Mouse (Mus musculus) gastrocnemius, adult 8-10 months (tissue): ENCODE results near the gene Mars. TPM values are rescaled to one million over a fixed set of nuclear protein-coding genes. Genes with fewer than 3 reads are reported as not detected.
A peak's percentile ranks its signal among the peaks of the same experiment; 100 is the strongest.

Experiments used
- DNase-seq, 2 experiments: peaks; one replicate each; pipeline ENCODE4 v3.0.0; 2022; ENCODE audit warnings: low spot score in 2 of 2
- total RNA-seq, 4 experiments: library from RNA; stranded (reverse); gene quantifications; 2 replicates each; pipeline ENCODE4 v1.2.4; 2022

Mars gene
- total RNA-seq: 10 to 100 TPM; 59.2 to 76.6 (median 66.0) TPM

DNA sequence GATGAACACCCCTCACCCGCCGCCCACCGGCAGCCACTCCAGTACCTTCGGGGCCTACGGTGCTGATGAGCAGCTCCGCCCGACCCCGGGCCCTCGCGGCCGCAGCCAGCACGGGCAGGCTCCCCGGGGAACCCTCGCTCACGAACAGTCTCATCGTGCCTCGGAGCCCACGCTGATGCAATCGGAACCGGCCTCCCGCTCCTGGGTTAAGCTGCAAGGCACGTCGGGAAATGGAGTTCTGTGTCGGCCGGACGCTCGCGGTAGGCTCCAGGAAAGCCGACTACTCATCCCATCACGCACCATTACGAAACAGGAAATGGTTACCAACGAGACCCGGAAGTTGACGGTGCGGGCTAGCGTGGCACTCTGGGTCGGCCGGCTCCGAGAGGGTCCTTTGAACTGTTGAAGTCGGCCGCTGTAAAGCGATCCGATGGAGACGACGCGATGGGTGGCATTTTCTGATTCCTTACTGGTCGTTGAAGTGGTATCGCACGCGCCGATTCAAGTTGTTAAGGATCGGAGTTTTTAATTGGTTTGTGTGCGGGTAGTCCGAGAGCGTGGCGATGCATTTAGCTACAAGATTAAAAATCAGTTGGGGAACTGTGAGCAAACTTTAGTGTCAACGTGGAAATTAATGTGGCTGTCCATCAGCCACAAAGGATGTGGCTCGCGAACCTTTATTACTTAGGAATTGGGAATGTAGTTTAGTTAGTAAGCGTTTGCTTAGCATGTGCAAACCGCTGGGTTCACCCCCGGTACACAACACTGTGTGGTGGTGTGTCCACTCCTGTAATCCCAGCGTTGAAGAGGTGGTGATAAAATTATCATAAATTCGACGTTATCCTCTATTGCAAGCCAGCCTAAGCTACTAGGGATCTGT is at the start of gene Mars:
Gene Mars, minus strand, starts transcription at position 311 of the 880 bp plus-strand sequence.
- DNase-seq: peak; percentile 93 to 94

DNA sequence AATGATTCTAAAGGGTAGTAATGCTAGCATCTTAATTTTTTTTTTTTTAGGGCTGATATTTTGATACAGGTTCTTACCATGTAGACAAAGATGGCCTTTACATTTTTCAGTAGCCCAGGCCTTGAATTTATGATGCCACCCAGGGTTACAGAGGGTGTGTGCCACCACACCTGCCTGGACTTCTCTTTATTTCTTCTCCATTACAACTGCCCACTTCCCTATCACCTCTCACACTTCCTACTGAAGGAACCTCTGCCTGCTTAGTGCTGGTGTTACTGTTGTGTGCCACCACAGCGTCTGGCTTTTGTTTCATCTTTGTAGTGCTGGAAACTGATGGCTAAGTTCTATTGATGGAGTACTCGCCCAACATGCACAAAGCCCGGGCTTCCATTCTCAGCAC is 49.1 kb upstream of the Mars start:
- DNase-seq: no peak

DNA sequence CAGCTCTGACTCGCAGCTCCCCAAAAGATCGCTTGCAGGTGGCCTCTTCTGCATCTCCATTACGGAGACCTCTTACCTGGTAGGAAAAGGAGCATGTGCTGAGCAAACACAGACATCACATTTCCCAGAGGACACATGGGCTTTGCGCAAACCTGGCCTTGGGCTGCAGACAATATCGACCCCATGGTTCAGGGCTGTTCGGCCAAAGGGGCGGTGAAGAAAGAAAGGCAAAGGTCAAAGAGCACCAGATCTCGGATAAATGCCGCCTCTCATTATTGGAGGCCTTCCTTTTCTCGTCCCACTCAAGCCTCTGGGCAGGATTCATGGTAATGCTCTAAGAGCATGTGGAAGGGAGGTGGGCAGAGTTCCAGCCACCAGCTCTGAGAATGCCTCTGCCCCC is 43.8 kb upstream of the Mars start:
- DNase-seq: no peak

DNA sequence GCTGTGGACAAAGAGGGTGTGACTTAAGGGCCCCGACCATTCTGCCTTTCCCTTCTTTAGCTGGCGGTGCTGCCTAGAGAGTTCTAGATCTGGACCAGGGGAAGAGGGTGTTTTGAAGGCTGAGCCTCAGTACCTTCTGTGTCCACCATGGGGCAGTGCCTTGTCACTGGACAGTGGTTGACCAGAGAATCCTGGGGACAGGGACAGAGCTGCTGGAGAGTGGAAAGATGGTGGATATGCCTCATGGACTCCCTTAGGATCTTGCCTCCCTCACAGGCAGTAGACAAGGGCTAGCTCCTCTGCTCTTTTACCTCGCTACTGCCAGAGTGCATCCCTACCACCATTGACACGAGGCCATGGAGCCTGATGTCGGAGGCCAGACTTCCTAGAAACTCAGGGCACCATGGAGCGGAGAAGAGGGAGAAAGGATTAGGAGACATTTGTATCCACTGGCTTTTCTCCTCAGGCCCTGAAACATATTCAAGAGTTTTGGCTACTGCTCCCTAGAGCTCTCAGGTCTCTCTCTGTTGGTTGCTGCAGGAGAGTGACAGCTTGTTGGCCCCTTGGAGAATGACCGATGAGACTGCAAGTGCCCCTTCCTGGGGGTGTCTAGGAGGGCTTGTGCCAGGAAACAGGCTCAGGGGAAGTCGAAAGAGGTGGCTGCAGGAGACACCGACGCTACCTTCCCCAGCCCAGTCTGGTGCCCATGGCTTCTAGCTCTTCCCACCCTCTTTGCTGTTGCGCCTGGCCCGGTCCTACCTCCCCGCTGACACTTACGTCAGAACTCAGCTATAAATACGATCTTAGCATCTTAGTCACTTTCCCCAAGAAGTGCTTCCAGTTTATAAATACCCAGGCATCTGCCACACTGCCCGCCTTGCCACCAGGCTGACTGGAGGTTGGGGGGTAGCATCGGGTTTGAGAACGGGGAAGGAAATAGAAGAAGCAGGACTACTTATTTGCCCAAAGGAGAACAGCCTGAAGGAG is 42.6 kb upstream of the Mars start, which contains the start of gene Inhbe:
Gene Inhbe, minus strand, starts transcription at position 503 of the 987 bp plus-strand sequence.
- peak in 1 of 2 experiments; percentile 41 for DNase-seq

DNA sequence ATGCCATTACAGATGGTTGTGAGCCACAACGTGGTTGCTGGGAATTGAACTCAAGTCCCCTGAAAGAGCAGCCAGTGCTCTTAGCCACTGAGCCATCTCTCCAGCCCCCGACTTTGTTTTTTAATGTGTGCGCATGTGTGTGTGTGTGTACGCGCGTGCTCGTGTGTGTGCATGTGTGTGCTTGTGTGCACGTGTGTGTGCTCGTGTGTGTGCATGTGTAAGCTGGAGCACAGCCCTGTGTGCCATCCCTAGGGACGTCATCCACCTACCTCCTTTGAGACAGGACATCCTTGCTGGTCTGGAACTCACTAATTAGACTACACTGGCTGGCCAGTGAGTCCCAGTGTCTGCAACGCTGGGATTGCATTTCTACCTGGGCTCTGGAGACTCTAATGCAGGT is 41.2 kb upstream of the Mars start:
- DNase-seq: no peak

DNA sequence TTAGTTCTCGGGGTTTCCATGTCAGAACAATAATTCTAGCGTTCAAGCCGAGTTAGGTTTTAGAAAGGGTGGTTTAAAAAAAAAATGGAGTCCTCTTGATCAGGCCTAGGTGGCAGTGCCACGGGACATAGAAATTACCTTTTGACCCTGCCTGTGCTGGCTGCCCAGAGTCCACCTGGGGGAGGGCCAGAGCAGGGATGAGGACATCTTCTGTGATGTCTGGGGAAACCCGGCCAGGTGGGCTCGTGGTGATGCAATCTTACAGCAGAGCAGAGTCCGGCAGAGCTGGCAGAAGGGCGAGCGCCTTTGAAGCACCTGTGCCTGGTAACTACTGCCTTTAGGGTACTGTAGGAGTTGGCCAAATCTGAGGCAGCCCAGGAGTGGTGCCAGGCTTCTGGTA is 40.6 kb upstream of the Mars start:
- DNase-seq: no peak

DNA sequence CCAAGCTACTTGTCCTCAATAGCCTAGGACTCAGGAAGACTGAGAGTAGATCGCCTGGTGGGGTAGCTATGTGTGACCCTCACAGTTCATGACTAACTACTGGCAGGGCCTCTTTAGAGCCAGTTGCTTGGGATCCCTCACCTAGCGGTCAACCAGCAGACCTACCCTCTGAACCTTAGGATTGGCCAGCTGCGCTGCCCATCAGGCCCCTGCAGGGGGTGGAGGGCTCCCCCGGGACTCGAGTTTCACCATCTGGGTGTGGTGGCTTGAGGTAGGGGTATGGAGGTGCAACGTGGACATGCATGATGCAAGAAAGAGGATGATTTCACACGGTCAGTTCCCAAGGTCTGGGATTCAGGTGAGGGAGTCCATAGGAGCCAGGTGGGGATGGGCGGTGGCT is 40.1 kb upstream of the Mars start:
- DNase-seq: no peak

DNA sequence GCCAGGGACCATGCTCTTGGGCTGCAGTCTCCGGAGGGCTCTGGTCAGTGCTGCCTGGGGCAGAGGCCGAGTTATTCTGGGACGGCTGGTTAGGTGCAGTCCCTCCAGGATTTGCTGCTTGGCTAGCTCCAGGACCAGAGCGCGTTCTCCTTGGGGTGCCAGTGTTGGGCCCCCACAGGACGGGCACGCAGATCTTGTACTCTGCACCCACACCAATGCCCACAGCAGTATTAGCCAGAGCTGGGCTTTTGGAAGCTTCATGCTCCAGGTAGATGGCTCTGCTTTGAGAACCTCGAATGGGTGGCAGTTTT is 39.7 kb upstream of the Mars start:
- no peak for DNase-seq

DNA sequence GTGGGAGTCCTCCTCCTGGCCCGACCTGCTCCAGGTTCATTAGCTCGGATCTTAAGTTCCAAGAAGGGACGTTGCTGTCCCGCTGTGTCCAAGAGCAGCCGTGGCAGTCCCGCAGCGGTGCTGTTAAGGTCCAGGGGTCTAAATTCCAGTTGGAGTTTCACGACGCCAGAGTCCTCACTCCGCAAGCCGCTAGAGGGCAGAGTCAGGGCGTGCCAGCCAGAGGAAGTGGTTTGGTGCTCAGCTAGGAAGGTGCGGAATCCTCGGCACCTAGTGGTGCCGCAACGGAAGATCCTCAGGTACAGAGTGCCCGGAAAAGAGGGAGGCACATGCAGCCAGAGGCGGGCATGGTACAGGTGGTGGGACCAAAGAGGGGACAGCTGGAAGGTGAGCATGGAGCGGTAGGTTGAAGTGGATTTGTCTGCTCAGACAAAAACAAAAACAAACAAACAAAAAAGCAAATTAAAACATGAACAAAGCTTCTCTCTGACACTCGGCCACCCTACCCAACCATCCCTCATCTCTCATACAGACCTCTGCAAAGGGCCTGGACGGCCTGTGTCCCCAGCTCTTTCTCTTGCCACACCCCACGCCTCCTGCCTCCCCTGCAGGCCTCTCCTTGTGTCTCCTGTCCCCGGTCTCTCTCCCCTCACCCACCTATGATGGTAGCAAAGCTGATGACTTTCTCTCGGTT is 39.2 kb upstream of the Mars start:
- DNase-seq: no peak

DNA sequence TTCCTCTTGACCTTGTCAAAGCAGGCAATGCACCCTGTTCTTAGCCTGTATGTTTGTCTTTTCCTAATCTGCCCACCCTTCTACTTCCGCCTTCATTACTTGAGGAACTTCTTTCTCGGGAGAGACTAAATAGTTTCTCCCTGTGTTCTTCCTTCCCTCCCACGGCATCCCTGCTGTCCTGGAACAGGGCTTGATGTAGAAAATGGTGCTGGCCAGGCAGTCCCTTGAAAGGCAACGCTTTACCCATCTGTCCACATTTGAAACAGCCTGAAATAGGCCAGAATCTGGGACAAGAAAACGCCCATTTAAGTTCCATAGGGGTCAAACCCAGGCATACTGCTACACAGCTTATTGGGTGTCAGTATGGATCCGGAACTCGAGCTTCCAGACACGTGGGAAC is 38.2 kb upstream of the Mars start:
- no peak for DNase-seq

DNA sequence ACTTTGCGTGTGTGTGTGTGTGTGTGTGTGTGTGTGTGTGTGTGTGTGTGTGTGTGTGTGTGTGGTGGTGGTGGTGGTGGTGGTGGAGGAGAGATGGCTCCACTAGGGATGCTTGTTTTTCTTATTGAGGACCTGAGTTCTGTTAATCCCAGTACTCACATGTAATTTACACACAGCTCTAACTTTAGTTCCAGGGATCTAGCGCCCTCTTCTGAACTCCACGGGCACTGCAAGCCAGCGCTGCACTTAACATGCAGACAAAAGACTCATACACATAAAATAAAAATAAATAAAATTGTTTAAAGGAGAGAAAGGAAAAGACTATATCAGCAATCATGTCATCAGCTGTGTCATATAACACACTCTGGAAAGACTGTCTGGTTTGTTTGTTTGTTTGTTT is 37.4 kb upstream of the Mars start:
- no peak for DNase-seq

DNA sequence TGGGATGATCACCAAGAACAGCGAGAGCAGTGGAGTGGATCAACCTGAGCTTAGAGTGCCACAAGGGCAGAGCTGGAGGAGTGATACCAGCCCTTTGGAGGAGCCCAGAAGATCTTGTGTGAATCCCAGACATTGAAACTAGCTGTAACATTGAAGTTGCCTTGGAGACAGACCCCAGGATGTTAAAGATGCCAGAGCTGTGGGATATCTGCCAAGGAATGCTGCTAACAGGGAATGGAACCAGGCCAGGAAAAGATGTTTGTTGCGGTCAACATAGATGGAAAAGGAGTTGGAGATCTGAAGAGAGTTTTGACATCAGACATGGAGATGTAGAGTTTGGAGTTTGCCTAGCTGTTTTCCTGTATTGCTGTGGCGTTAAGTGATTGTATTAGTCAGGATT is 34.6 kb upstream of the Mars start:
- no peak for DNase-seq

DNA sequence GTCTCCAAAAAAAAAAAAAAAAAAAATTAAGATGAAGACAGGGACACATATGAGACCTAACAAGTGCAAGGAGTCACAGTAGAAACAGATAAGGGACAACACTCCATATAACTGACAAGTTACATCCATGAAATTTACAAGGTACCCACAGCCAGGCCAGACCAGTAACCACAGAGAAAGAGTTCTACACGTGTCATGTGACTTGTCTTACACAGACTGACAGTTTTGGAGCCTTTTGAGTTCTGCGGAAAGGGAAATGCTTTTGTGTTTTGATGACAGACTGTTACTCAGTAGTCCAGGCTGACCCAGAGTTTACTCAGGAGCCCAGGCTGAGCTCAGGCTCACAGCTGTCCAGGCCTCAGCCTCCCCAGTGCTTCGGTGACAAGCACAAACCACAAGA is 31.4 kb upstream of the Mars start:
- DNase-seq: no peak

DNA sequence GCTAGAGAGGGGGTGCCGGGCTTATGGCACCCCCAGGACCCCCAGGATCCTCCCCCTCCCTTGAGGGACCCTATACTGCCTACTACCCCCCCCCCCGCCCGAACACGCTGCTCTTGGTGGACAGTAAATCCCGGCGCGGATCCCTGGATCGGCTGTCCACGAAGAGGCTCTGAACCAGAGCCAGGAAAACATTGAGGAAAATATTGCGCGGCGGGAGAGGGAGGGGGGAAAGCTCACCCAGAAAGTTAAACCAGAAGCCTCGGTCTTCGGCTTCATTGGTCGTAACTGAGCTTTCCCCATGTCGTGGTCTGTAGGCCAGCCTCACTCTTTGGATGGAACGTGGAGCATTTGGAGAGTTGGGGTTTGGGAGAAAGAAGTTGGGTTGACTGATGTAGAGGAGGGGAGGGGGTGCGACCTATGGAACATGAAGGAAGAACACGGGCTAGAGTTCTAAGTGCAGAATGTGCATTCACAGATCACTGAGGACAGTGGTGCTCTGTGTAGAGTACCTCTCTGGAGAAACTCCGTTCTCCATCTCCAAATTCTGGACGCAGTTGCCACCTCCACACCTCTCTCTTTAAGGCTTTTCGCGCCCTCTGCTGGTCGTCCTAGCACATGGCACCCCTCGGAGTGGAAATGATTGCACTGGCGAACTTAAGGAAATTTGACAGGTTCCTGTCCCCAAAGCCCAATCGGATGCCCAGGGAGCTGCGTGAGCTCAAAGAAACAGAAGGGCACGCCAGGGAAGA is 30.5 kb upstream of the Mars start, which contains the start of gene Gli1:
Gene Gli1, minus strand, starts transcription at position 84 of the 749 bp plus-strand sequence.
- DNase-seq: peak; percentile 60 to 76

DNA sequence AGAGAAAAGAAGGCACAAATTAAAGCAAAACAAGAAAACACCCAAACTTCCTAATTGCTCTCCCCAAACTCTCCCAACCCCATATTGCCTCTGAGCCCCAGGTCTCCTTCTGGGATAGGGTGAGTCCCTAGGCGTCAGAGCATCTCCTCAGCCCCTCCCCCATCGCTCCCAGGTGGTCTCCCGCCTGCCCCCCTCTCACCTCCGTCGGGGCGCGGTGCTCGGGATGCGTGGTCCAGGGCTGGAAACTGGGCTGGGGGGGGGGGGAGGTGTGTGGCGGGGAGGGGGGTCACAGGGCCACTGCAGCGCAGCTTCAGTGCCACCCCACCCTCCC is 29.7 kb upstream of the Mars start:
- no peak for DNase-seq

DNA sequence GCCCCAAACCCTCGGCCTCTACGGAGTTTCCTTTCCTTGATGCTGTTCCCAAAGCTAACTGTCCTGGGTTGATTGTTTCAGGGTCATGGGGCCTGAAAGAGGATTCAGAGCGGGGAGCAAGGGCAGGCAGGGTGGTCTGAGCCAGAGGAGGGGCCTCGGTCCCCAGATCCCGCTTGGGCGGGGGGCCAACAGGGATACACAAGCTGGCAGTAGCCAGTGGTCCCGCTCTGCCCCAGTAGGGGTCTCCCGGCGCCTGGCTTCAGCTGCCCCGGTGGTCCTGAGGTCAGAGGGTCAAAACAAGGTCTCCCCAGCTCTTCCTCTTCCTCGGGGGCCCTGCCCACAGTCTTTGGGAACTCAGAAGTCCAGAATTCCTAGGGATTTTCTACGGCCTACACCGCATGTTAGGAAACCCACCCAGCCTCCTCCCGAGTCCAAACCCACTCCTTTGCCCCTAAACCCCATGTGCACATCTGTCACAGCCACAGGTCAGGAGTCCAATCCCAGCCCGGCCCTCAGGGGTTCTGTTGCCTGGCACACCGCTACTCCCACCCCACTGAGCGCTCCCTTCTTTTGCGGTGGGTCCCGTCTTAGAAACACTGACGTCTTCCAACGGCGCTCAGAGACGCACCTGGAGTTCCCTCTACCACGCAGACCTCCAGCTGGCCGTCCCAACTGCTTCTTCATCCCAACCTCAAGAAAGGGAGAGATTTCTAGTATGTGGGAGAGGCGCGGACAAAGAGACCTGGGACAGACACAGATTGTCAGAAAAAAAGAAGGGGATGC is 29.2 kb upstream of the Mars start:
- no peak for DNase-seq

DNA sequence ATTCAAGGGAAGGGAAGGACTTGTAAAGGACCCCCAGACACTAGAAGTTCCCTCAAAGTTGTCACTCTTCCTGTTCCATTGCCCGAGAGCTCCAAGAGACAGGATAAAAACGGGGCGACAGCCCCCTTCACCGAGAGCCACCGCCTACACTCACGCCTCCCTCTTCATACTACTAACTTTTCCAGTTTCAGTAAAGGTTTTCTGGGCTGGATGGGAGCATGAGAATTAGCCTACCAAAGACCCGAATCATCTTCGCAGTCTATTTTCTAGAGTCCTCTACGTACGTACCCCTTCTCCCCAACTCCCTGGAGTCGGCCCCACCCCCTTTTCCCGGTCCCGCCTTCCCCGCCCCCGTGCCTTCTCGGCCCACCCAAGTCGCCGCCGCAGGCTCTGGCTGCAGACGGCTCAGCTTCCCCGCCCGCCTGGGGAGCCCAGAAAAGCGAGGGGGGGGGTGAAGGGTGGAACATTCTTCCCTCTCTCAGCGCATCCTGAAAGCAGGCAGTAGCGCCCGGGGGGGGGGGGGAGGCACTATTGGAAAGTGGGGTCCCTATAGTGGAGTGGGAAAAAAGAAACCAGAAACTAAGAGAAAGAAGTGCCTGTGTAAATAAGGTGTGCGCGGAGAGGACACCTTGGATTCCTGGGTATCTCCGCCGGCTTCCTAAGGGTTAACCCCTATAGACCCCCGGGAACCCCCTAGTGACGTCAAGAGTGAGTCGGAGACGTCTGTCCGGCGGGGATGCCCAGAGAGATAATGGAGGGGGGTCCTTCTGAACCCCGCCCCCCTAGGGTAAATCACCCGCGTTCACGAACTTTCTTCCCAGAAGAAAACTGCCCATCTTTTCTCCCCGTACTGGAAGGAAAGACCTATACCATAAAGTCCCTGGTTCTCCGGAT is 28.3 kb upstream of the Mars start:
- no peak for DNase-seq

DNA sequence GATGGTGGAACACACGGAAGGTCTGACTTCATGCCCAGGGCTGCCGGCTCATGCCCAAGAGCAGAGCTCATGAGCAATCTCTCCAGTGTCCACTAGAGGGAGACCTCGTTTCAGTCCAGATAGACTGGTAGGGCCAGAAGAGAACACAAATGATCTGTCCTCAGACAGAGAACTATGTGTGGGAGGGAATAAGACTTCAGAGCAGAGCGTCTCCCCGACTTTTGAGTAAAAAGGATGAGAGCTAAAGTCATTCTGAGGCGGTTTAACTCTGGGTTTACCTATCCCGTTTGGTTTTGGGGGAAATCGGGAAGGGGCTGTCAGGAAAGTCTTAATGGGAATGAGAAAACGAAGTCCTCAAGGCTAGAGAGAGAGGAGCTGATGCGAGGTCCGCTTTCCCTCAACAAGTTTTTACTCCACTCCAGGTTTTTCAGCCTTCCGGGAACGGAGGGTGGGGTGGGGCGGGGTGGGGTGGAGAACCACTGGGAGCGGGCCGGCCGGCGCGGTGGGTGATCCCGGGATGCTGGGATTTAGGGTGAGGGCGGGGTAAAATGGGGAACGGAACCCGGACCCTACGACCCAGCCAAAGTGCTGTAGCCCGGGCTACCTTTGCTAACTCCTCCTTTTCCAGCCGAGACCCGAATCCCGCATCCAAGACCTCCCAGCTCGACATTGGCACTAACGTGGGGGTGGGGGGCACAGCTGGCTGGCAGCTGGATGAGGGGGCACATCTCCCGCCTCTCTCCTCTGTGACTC is 27.5 kb upstream of the Mars start:
- peak; percentile 75 to 81 for DNase-seq
